Comparison of ENCODE assay signal across 10 mouse cellular contexts in genomic region chr11:58093021-58093528, GRCm38 (mm10). TPM values are rescaled to one million over a fixed set of nuclear protein-coding genes. Genes with fewer than 3 reads are reported as not detected.
DNase-seq lines count a peak whose midpoint lies in the region; ATAC-seq and TF ChIP-seq lines count a peak whose summit lies in the region.
"Had no signal": no experiment of that assay in that cellular context is flagged by ENCODE, and none has a peak within 500 bp of the region (broad histone marks: within the 10 kb centered on the region; RNA-seq: fewer than 3 reads in every experiment).

TSS of gene Gm12248 (minus strand) at chr11:58093134.

- H3K4me2 ChIP-seq in forebrain, embryonic 14.5 days (ENCODE audit: low read length): no peak within 1 kb of the TSS
- no peak within 1 kb of the TSS for H3K4me2 ChIP-seq in forebrain, embryonic 15.5 days (replicated peaks)
- peak within 1 kb of the TSS; percentile 63 for H3K4me2 ChIP-seq in heart, embryonic 13.5 days

- intact Hi-C loops in left cerebral cortex, postnatal 36 days (cut with DNase I): no loop called here

- 20% methylated on average over 12 of the region's 12 CpGs for WGBS in forebrain, embryonic 14.5 days
- 15% methylated on average over 12 of the region's 12 CpGs for WGBS in forebrain, embryonic 15.5 days
- 15% methylated on average over 12 of the region's 12 CpGs for WGBS in heart, embryonic 13.5 days
- WGBS in limb, embryonic 10.5 days: 22% methylated on average over 12 of the region's 12 CpGs

- no peak within 1 kb of the TSS for H3K27ac ChIP-seq in forebrain, embryonic 14.5 days (ENCODE audit: low read depth, low read length)
- H3K27ac ChIP-seq in forebrain, embryonic 15.5 days (replicated peaks): no peak within 1 kb of the TSS
- no peak within 1 kb of the TSS for H3K27ac ChIP-seq in bone marrow macrophage, adult 2 months (ENCODE audit: insufficient read depth, low read depth, low read length)
- no peak within 1 kb of the TSS for H3K27ac ChIP-seq in heart, embryonic 13.5 days (replicated peaks)
- H3K27ac ChIP-seq in limb, embryonic 10.5 days: peak within 1 kb of the TSS; percentile 42

- no peak for DNase-seq in forebrain, embryonic 14.5 days (ENCODE audit: low spot score)
- DNase-seq in limb, embryonic 10.5 days (ENCODE audit: low spot score): peak; percentile 51
- DNase-seq in left cerebral cortex, postnatal 36 days (ENCODE audit: low spot score in 2 of 2): no peak

- no peaks in the 10 kb centered on the region for H3K4me1 ChIP-seq in forebrain, embryonic 14.5 days (ENCODE audit: control insufficient read depth, insufficient read depth, low read length)
- H3K4me1 ChIP-seq in forebrain, embryonic 15.5 days: peaks cover 8% of the 10 kb centered on the region
- peaks cover 16% of the 10 kb centered on the region for H3K4me1 ChIP-seq in bone marrow macrophage, adult 2 months (ENCODE audit: control insufficient read depth, insufficient read depth, low read length)
- peaks cover 14% of the 10 kb centered on the region for H3K4me1 ChIP-seq in heart, embryonic 13.5 days
- H3K4me1 ChIP-seq in limb, embryonic 10.5 days: peaks cover 20% of the 10 kb centered on the region

- 0 out of 2 replicates have a peak, but pooled peaks cover 2% of the 10 kb centered on the region for H3K27me3 ChIP-seq in forebrain, embryonic 14.5 days (replicated peaks; ENCODE audit: control insufficient read depth, insufficient read depth, low read length)
- H3K27me3 ChIP-seq in forebrain, embryonic 15.5 days: 0 out of 2 replicates have a peak, but pooled peaks cover 9% of the 10 kb centered on the region
- H3K27me3 ChIP-seq in heart, embryonic 13.5 days (replicated peaks): peaks cover 22% of the 10 kb centered on the region; the same call in 1 of the 2 replicates
- H3K27me3 ChIP-seq in limb, embryonic 10.5 days (ENCODE audit: low read depth, poor library complexity, severe bottlenecking): peaks cover 34% of the 10 kb centered on the region
- H3K27me3 ChIP-seq: Patski had no signal

- no peak within 1 kb of the TSS for H3K4me3 ChIP-seq in forebrain, embryonic 14.5 days (ENCODE audit: low read depth, low read length)
- H3K4me3 ChIP-seq in forebrain, embryonic 15.5 days: no peak within 1 kb of the TSS
- peak within 1 kb of the TSS; percentile 13 for H3K4me3 ChIP-seq in bone marrow macrophage, adult 2 months (ENCODE audit: insufficient read depth, low read length)
- peak within 1 kb of the TSS; percentile 32 for H3K4me3 ChIP-seq in heart, embryonic 13.5 days
- H3K4me3 ChIP-seq in limb, embryonic 10.5 days: 0 out of 2 replicates have a peak within 1 kb of the TSS, but pooled peaks have one; percentile 19

- no peaks in the 10 kb centered on the region for H3K9me3 ChIP-seq in forebrain, embryonic 14.5 days (replicated peaks; ENCODE audit: control insufficient read depth, low read length)
- H3K9me3 ChIP-seq in forebrain, embryonic 15.5 days: no peaks in the 10 kb centered on the region
- no peaks in the 10 kb centered on the region for H3K9me3 ChIP-seq in heart, embryonic 13.5 days
- no peaks in the 10 kb centered on the region for H3K9me3 ChIP-seq in limb, embryonic 10.5 days (replicated peaks)

- H3K36me3 ChIP-seq in forebrain, embryonic 14.5 days (ENCODE audit: control insufficient read depth, insufficient read depth, low read length): no peaks in the 10 kb centered on the region
- no peaks in the 10 kb centered on the region for H3K36me3 ChIP-seq in forebrain, embryonic 15.5 days
- no peaks in the 10 kb centered on the region for H3K36me3 ChIP-seq in heart, embryonic 13.5 days
- no peaks in the 10 kb centered on the region for H3K36me3 ChIP-seq in limb, embryonic 10.5 days

- no peak for TF ChIP-seq CTCF in bone marrow macrophage, adult 2 months (IDR thresholded peaks at IDR 0.05; ENCODE audit: low read depth, low read length)

- no peak for TF ChIP-seq POLR2A in bone marrow macrophage, adult 2 months (IDR thresholded peaks at IDR 0.05; ENCODE audit: borderline replicate concordance, low read depth, low read length)

- no peak for ATAC-seq in forebrain, embryonic 14.5 days
- no peak for ATAC-seq in forebrain, embryonic 15.5 days (replicated peaks)
- ATAC-seq in heart, embryonic 13.5 days (ENCODE audit: extremely low read depth, insufficient number of reproducible peaks, low FRiP score, low TSS enrichment): no peak
- ATAC-seq in megakaryocyte-erythroid progenitor cell, adult 5-6 weeks (replicated peaks; ENCODE audit: low FRiP score, low TSS enrichment, poor library complexity, severe bottlenecking): peak; percentile 77
- ATAC-seq in frontal cortex, adult (ENCODE audit: low TSS enrichment): no peak
- ATAC-seq: Patski had no signal

- H3K9ac ChIP-seq in forebrain, embryonic 14.5 days (ENCODE audit: low read length): 0 out of 2 replicates have a peak within 1 kb of the TSS, but pooled peaks have one; percentile 13
- no peak within 1 kb of the TSS for H3K9ac ChIP-seq in forebrain, embryonic 15.5 days (replicated peaks)
- peak within 1 kb of the TSS; percentile 70 for H3K9ac ChIP-seq in heart, embryonic 13.5 days

RNA-seq across cellular contexts. Expression of gene Gm12248, which starts in this region (rescaled TPM):
- polyA plus RNA-seq in forebrain, embryonic 14.5 days (2014; fragmentation: Nextera tagmentation; extraction: Ambion mirVana): not detected in 2 replicates
- polyA plus RNA-seq in forebrain, embryonic 15.5 days (2015; fragmentation: Nextera tagmentation; extraction: Ambion mirVana): not detected in 2 replicates
- not detected in 2 replicates for polyA plus RNA-seq in bone marrow macrophage, adult 2 months (2012; ENCODE audit: insufficient read depth, insufficient read length, missing spikeins)
- not detected in 2 replicates for polyA plus RNA-seq in heart, embryonic 13.5 days (2015; fragmentation: Nextera tagmentation; extraction: Ambion mirVana)
- not detected in 2 replicates for polyA plus RNA-seq in limb, embryonic 10.5 days (2016; fragmentation: Nextera tagmentation; extraction: Ambion mirVana)
- not detected in 2 replicates for total RNA-seq in megakaryocyte-erythroid progenitor cell, adult 5-6 weeks (2014; fragmentation: Nextera tagmentation)
- not detected in 2 replicates for total RNA-seq in megakaryocyte-erythroid progenitor cell, adult 5-6 weeks (2017)
- not detected for total RNA-seq in left cerebral cortex, postnatal 36 days (2021)
- polyA plus RNA-seq: neural tube, embryonic 11.5 days; Patski had no signal

Comparison
In these comparisons a context has a peak if more than half of its experiments do, and no peak if none do; other contexts are left out.
1. Peak in DNase-seq, H3K4me3 ChIP-seq and H3K27ac ChIP-seq in limb, embryonic 10.5 days; RNA of the gene not detected or under 1 TPM.
2. Peak in ATAC-seq in megakaryocyte-erythroid progenitor cell, adult 5-6 weeks; RNA of the gene not detected or under 1 TPM.
3. H3K4me3 ChIP-seq: peak in bone marrow macrophage, adult 2 months (single experiment) and heart, embryonic 13.5 days (single experiment); none in forebrain, embryonic 14.5 days (single experiment) and forebrain, embryonic 15.5 days (single experiment).